Mouse (Mus musculus) B cell, adult 2 months (primary cell): Measurements from ENCODE around the gene Rtn4rl2.
"Not testable (repeated sequence)": the region's sequence is repeated elsewhere in the genome, so short reads cannot be mapped to it uniquely, and the experiment has no call there.

Experiments
- DNase-seq, 2 experiments: peaks; one replicate each; pipeline ENCODE4 v3.0.0; 2022

Rtn4rl2 gene

GRCm38 (mm10) chr2:84886234-84886731 is at the start of gene Rtn4rl2:
Gene Rtn4rl2, minus strand, starts transcription at chr2:84886710.
- DNase-seq: no peak

GRCm38 (mm10) chr2:84935065-84935464 is 48.6 kb upstream of the Rtn4rl2 start:
- DNase-seq: no peak

GRCm38 (mm10) chr2:84934649-84935007 is 48.1 kb upstream of the Rtn4rl2 start:
- no peak for DNase-seq

- no peak for DNase-seq
Observed at GRCm38 (mm10) chr2:84933992-84934648, 47.6 kb upstream of the Rtn4rl2 start.

- peak; percentile 27 to 30 for DNase-seq
Observed at GRCm38 (mm10) chr2:84930186-84930585, 43.7 kb upstream of the Rtn4rl2 start.

GRCm38 (mm10) chr2:84919601-84920108 is 33.1 kb upstream of the Rtn4rl2 start:
- no peak for DNase-seq

GRCm38 (mm10) chr2:84918188-84918587 is 31.7 kb upstream of the Rtn4rl2 start:
- DNase-seq: no peak

GRCm38 (mm10) chr2:84916548-84917320 is 30.2 kb upstream of the Rtn4rl2 start:
- no peak for DNase-seq

- DNase-seq: no peak
Observed at GRCm38 (mm10) chr2:84915330-84915729, 28.8 kb upstream of the Rtn4rl2 start.

GRCm38 (mm10) chr2:84913881-84914280 is 27.4 kb upstream of the Rtn4rl2 start:
- DNase-seq: no peak

GRCm38 (mm10) chr2:84912722-84913121 is 26.2 kb upstream of the Rtn4rl2 start:
- DNase-seq: no peak

- not testable (repeated sequence) for DNase-seq
Observed at GRCm38 (mm10) chr2:84896686-84897085, 10.2 kb upstream of the Rtn4rl2 start.

- DNase-seq: no peak
Observed at GRCm38 (mm10) chr2:84895495-84896198, 9.1 kb upstream of the Rtn4rl2 start.

GRCm38 (mm10) chr2:84893359-84893758 is 6.8 kb upstream of the Rtn4rl2 start:
- no peak for DNase-seq

- peak; percentile 84 to 86 for DNase-seq
Observed at GRCm38 (mm10) chr2:84890045-84890340, 3.5 kb upstream of the Rtn4rl2 start.

GRCm38 (mm10) chr2:84889316-84890044 is 3.0 kb upstream of the Rtn4rl2 start:
- no peak for DNase-seq

- DNase-seq: peak; percentile 82 to 83
Observed at GRCm38 (mm10) chr2:84888657-84889315, 2.3 kb upstream of the Rtn4rl2 start.

- peak; percentile 75 to 77 for DNase-seq
Observed at GRCm38 (mm10) chr2:84887411-84888271, 1.1 kb upstream of the Rtn4rl2 start.

GRCm38 (mm10) chr2:84886821-84887281 is 341 bp upstream of the Rtn4rl2 start:
- no peak for DNase-seq

GRCm38 (mm10) chr2:84885084-84886055 is 1.1 kb downstream of the Rtn4rl2 start:
- DNase-seq: no peak
